Mouse (Mus musculus): Measurements from ENCODE around the gene Lyrm2. TPM values are rescaled to one million over a fixed set of nuclear protein-coding genes. Genes with fewer than 3 reads are reported as not detected.

Gene Lyrm2
- polyA plus RNA-seq (2014; fragmentation: Illumina TruSeq; extraction: RNeasy Lipid Tissue Mini Kit (QIAGEN cat#74804); ENCODE audit: low replicate concordance): 59.6 TPM

GRCm38 (mm10) chr4:32799966-32800576, at the start of gene Lyrm2:
Gene Lyrm2, plus strand, starts transcription at chr4:32800253.

Other genes with a start within 250 kb of the Lyrm2 start
- not detected for gene Gja10, start 197.5 kb upstream of the Lyrm2 start, polyA plus RNA-seq (2014; fragmentation: Illumina TruSeq; extraction: RNeasy Lipid Tissue Mini Kit (QIAGEN cat#74804); ENCODE audit: low replicate concordance)
- gene Casp8ap2, start 184.8 kb upstream of the Lyrm2 start, polyA plus RNA-seq (2014; fragmentation: Illumina TruSeq; extraction: RNeasy Lipid Tissue Mini Kit (QIAGEN cat#74804); ENCODE audit: low replicate concordance): 26.6 TPM
- 9.7 TPM for gene Mdn1, start 143.1 kb upstream of the Lyrm2 start, polyA plus RNA-seq (2014; fragmentation: Illumina TruSeq; extraction: RNeasy Lipid Tissue Mini Kit (QIAGEN cat#74804); ENCODE audit: low replicate concordance)
- gene Ankrd6, start 150.6 kb downstream of the Lyrm2 start, polyA plus RNA-seq (2014; fragmentation: Illumina TruSeq; extraction: RNeasy Lipid Tissue Mini Kit (QIAGEN cat#74804); ENCODE audit: low replicate concordance): 1.9 TPM
- 125 TPM for gene Rragd, start 182.8 kb downstream of the Lyrm2 start, polyA plus RNA-seq (2014; fragmentation: Illumina TruSeq; extraction: RNeasy Lipid Tissue Mini Kit (QIAGEN cat#74804); ENCODE audit: low replicate concordance)
- gene Ube2j1, start 231.2 kb downstream of the Lyrm2 start, polyA plus RNA-seq (2014; fragmentation: Illumina TruSeq; extraction: RNeasy Lipid Tissue Mini Kit (QIAGEN cat#74804); ENCODE audit: low replicate concordance): 95.2 TPM